Mouse (Mus musculus) liver, adult (tissue): ENCODE measurements around the gene Trim44.

ENCODE experiments used
- GATA4 ChIP-seq: IDR thresholded peaks from 2 replicates; pipeline ENCODE4 v1.6.1; 2014; ENCODE audit warnings: mild to moderate bottlenecking, low read length; ENCODE audit not compliant: insufficient replicate concordance

Gene Trim44

GRCm38 (mm10) chr2:102356879-102357695 is 50.5 kb downstream of the Trim44 start:
- no peak for TF ChIP-seq GATA4

GRCm38 (mm10) chr2:102354076-102354475 is 53.6 kb downstream of the Trim44 start:
- no peak for TF ChIP-seq GATA4

- TF ChIP-seq GATA4: no peak
Measured at GRCm38 (mm10) chr2:102341429-102341828, 66.2 kb downstream of the Trim44 start.

- TF ChIP-seq GATA4: no peak
Measured at GRCm38 (mm10) chr2:102336816-102337215, 70.8 kb downstream of the Trim44 start.

- no peak for TF ChIP-seq GATA4
Measured at GRCm38 (mm10) chr2:102331932-102332331, 75.7 kb downstream of the Trim44 start.

GRCm38 (mm10) chr2:102331092-102331491 is 76.5 kb downstream of the Trim44 start:
- TF ChIP-seq GATA4: no peak

- TF ChIP-seq GATA4: no peak
Measured at GRCm38 (mm10) chr2:102325921-102326320, 81.7 kb downstream of the Trim44 start.

- no peak for TF ChIP-seq GATA4
Measured at GRCm38 (mm10) chr2:102324336-102324735, 83.3 kb downstream of the Trim44 start.

GRCm38 (mm10) chr2:102316540-102316939 is 91.1 kb downstream of the Trim44 start:
- TF ChIP-seq GATA4: no peak

- no peak for TF ChIP-seq GATA4
Measured at GRCm38 (mm10) chr2:102315153-102315552, 92.5 kb downstream of the Trim44 start.

GRCm38 (mm10) chr2:102314610-102315009 is 93.0 kb downstream of the Trim44 start:
- no peak for TF ChIP-seq GATA4

- no peak for TF ChIP-seq GATA4
Measured at GRCm38 (mm10) chr2:102314068-102314467, 93.6 kb downstream of the Trim44 start.

- TF ChIP-seq GATA4: no peak
Measured at GRCm38 (mm10) chr2:102312903-102313302, 94.7 kb downstream of the Trim44 start.

- no peak for TF ChIP-seq GATA4
Measured at GRCm38 (mm10) chr2:102303274-102303673, 104.4 kb downstream of the Trim44 start.

GRCm38 (mm10) chr2:102302532-102302931 is 105.1 kb downstream of the Trim44 start:
- TF ChIP-seq GATA4: no peak

- no peak for TF ChIP-seq GATA4
Measured at GRCm38 (mm10) chr2:102294827-102295270, 112.8 kb downstream of the Trim44 start.

- TF ChIP-seq GATA4: no peak
Measured at GRCm38 (mm10) chr2:102293181-102293580, 114.4 kb downstream of the Trim44 start.
